In genomic region chr17:72922206-72922605, GRCm38 (mm10) we compare ENCODE assay signal across 8 mouse cellular contexts. TPM values are rescaled to one million over a fixed set of nuclear protein-coding genes. Genes with fewer than 3 reads are reported as not detected.
DNase-seq lines count a peak whose midpoint lies in the region; ATAC-seq and TF ChIP-seq lines count a peak whose summit lies in the region.

No protein-coding gene starts in this region.

- H3K36me3 ChIP-seq in hindbrain, embryonic 13.5 days: peaks cover 42% of the 10 kb centered on the region
- peaks cover 60% of the 10 kb centered on the region for H3K36me3 ChIP-seq in hindbrain, embryonic 10.5 days
- no peaks in the 10 kb centered on the region; the same call in 1 of the 2 replicates for H3K36me3 ChIP-seq in midbrain, embryonic 15.5 days (replicated peaks)
- peaks cover 2% of the 10 kb centered on the region; the same call in 1 of the 2 replicates for H3K36me3 ChIP-seq in midbrain, embryonic 16.5 days (ENCODE audit: control insufficient read depth, insufficient read depth, low read length)
- peaks cover 33% of the 10 kb centered on the region for H3K36me3 ChIP-seq in hindbrain, embryonic 14.5 days (replicated peaks; ENCODE audit: control insufficient read depth, insufficient read depth)

- H3K4me2 ChIP-seq in hindbrain, embryonic 13.5 days: peak overlapping the region; percentile 27
- H3K4me2 ChIP-seq in midbrain, embryonic 15.5 days: 0 out of 2 replicates have a peak overlapping the region, but pooled peaks have one; percentile 1
- no peak overlapping the region for H3K4me2 ChIP-seq in midbrain, embryonic 16.5 days (ENCODE audit: low read length)
- H3K4me2 ChIP-seq in hindbrain, embryonic 14.5 days (replicated peaks): peak overlapping the region; percentile 4

- no peak for TF ChIP-seq CTCF in olfactory bulb, adult 2 months (IDR thresholded peaks at IDR 0.05; ENCODE audit: insufficient read depth, low read depth, low read length)

- H3K4me3 ChIP-seq in hindbrain, embryonic 13.5 days: no peak overlapping the region; the same call in 1 of the 2 replicates
- no peak overlapping the region for H3K4me3 ChIP-seq in hindbrain, embryonic 10.5 days
- no peak overlapping the region for H3K4me3 ChIP-seq in midbrain, embryonic 15.5 days
- no peak overlapping the region for H3K4me3 ChIP-seq in midbrain, embryonic 16.5 days (ENCODE audit: low read depth, low read length)
- no peak overlapping the region for H3K4me3 ChIP-seq in hindbrain, embryonic 14.5 days (replicated peaks; ENCODE audit: low read length)
- H3K4me3 ChIP-seq in olfactory bulb, adult 2 months (ENCODE audit: insufficient read depth, low read depth, low read length): no peak overlapping the region

- DNase-seq in hindbrain, embryonic 10.5 days (ENCODE audit: low spot score): no peak
- DNase-seq in hindbrain, embryonic 14.5 days (ENCODE audit: low spot score): no peak
- DNase-seq in retina, postnatal 1 day: no peak
- DNase-seq in retina, embryonic 14.5 days (ENCODE audit: low spot score): no peak

- no peak for TF ChIP-seq POLR2A in olfactory bulb, adult 2 months (IDR thresholded peaks at IDR 0.05; ENCODE audit: insufficient read depth, low read depth, low read length)

- WGBS in hindbrain, embryonic 13.5 days: 82% methylated on average over 5 of the region's 5 CpGs
- WGBS in hindbrain, embryonic 10.5 days: 77% methylated on average over 5 of the region's 5 CpGs
- 76% methylated on average over 5 of the region's 5 CpGs for WGBS in midbrain, embryonic 15.5 days
- WGBS in midbrain, embryonic 16.5 days: 76% methylated on average over 5 of the region's 5 CpGs
- 81% methylated on average over 5 of the region's 5 CpGs for WGBS in hindbrain, embryonic 14.5 days
- 68% methylated on average over 5 of the region's 5 CpGs for WGBS in olfactory bulb, adult 2 months

- no peaks in the 10 kb centered on the region for H3K9me3 ChIP-seq in hindbrain, embryonic 13.5 days
- H3K9me3 ChIP-seq in hindbrain, embryonic 10.5 days: no peaks in the 10 kb centered on the region
- no peaks in the 10 kb centered on the region for H3K9me3 ChIP-seq in midbrain, embryonic 15.5 days
- no peaks in the 10 kb centered on the region for H3K9me3 ChIP-seq in midbrain, embryonic 16.5 days (replicated peaks; ENCODE audit: control insufficient read depth, low read length, poor library complexity, severe bottlenecking)
- no peaks in the 10 kb centered on the region for H3K9me3 ChIP-seq in hindbrain, embryonic 14.5 days (ENCODE audit: control insufficient read depth, low read length)

- H3K4me1 ChIP-seq in hindbrain, embryonic 13.5 days (replicated peaks): peaks cover 78% of the 10 kb centered on the region
- peaks cover 76% of the 10 kb centered on the region for H3K4me1 ChIP-seq in hindbrain, embryonic 10.5 days (replicated peaks)
- peaks cover 74% of the 10 kb centered on the region for H3K4me1 ChIP-seq in midbrain, embryonic 15.5 days
- peaks cover 71% of the 10 kb centered on the region for H3K4me1 ChIP-seq in midbrain, embryonic 16.5 days (ENCODE audit: control insufficient read depth, insufficient read depth, low read length)
- peaks cover 71% of the 10 kb centered on the region for H3K4me1 ChIP-seq in hindbrain, embryonic 14.5 days (replicated peaks; ENCODE audit: control insufficient read depth, insufficient read depth, low read length)
- H3K4me1 ChIP-seq in olfactory bulb, adult 2 months (ENCODE audit: control insufficient read depth, insufficient read depth, low read length): peaks cover 41% of the 10 kb centered on the region

- no peaks in the 10 kb centered on the region for H3K27me3 ChIP-seq in hindbrain, embryonic 13.5 days
- no peaks in the 10 kb centered on the region for H3K27me3 ChIP-seq in hindbrain, embryonic 10.5 days (ENCODE audit: insufficient read depth, poor library complexity, severe bottlenecking)
- H3K27me3 ChIP-seq in midbrain, embryonic 15.5 days (replicated peaks): no peaks in the 10 kb centered on the region
- no peaks in the 10 kb centered on the region for H3K27me3 ChIP-seq in midbrain, embryonic 16.5 days (ENCODE audit: control insufficient read depth, insufficient read depth, low read depth, low read length)
- no peaks in the 10 kb centered on the region for H3K27me3 ChIP-seq in hindbrain, embryonic 14.5 days (ENCODE audit: control insufficient read depth, insufficient read depth, low read length)

- H3K9ac ChIP-seq in hindbrain, embryonic 13.5 days: no peak overlapping the region; the same call in 1 of the 2 replicates
- H3K9ac ChIP-seq in midbrain, embryonic 15.5 days: no peak overlapping the region
- H3K9ac ChIP-seq in midbrain, embryonic 16.5 days (ENCODE audit: low read depth, low read length): no peak overlapping the region
- H3K9ac ChIP-seq in hindbrain, embryonic 14.5 days: peak overlapping the region; percentile 25; the same call in 1 of the 2 replicates

- ATAC-seq in hindbrain, embryonic 13.5 days (ENCODE audit: low FRiP score): no peak
- no peak for ATAC-seq in midbrain, embryonic 15.5 days (replicated peaks)
- no peak for ATAC-seq in midbrain, embryonic 16.5 days
- ATAC-seq in hindbrain, embryonic 14.5 days (ENCODE audit: low FRiP score): no peak

- H3K27ac ChIP-seq in hindbrain, embryonic 13.5 days: no peak overlapping the region
- no peak overlapping the region for H3K27ac ChIP-seq in hindbrain, embryonic 10.5 days
- H3K27ac ChIP-seq in midbrain, embryonic 15.5 days: no peak overlapping the region
- H3K27ac ChIP-seq in midbrain, embryonic 16.5 days (ENCODE audit: low read length): no peak overlapping the region
- H3K27ac ChIP-seq in hindbrain, embryonic 14.5 days: no peak overlapping the region
- H3K27ac ChIP-seq in olfactory bulb, adult 2 months (ENCODE audit: insufficient read depth, low read depth, low read length): 0 out of 2 replicates have a peak overlapping the region, but pooled peaks have one; percentile 9

RNA-seq across cellular contexts. Expression of gene Lbh, which starts 4.1 kb away (rescaled TPM):
- polyA plus RNA-seq in hindbrain, embryonic 13.5 days (2015; fragmentation: Nextera tagmentation; extraction: Ambion mirVana): 7.0 and 8.5 TPM in 2 replicates
- polyA plus RNA-seq in hindbrain, embryonic 10.5 days (2016; fragmentation: Nextera tagmentation; extraction: Ambion mirVana): 2.4 and 2.6 TPM in 2 replicates
- polyA plus RNA-seq in midbrain, embryonic 15.5 days (2015; fragmentation: Nextera tagmentation; extraction: Ambion mirVana): 5.7 and 5.9 TPM in 2 replicates
- polyA plus RNA-seq in midbrain, embryonic 16.5 days (2015; fragmentation: Nextera tagmentation; extraction: Ambion mirVana): 4.0 and 5.5 TPM in 2 replicates
- polyA plus RNA-seq in hindbrain, embryonic 14.5 days (2014; fragmentation: Nextera tagmentation; extraction: Ambion mirVana): 6.4 and 8.1 TPM in 2 replicates
- 99.3 TPM in 1 of 2 replicates, not detected in the other for polyA plus RNA-seq in olfactory bulb, adult 2 months (2012; ENCODE audit: insufficient read depth, insufficient read length, low replicate concordance, missing spikeins)
